Mouse (Mus musculus) heart, embryonic 14.5 days (tissue): Measurements from ENCODE around the gene Pard3. TPM values are rescaled to one million over a fixed set of nuclear protein-coding genes. Genes with fewer than 3 reads are reported as not detected.

ENCODE experiments used
- ATAC-seq: fragments of 200-750 bp; cut with Nextera tagmentation; 2 replicates; pipeline ENCODE4 v1.8.0; 2017; ENCODE audit warnings: low read depth, moderate TSS enrichment; ENCODE audit not compliant: insufficient number of reproducible peaks, insufficient read depth, low FRiP score
- H3K27ac ChIP-seq, 2 experiments: fragments of 200-500 bp in 1 of 2; fragments of 300-500 bp in 1 of 2; sonication (generic) in 1 of 2; replicated peaks in 1 of 2; 2 replicates each; pipeline ENCODE4 v1.5.1; 2012 to 2014; ENCODE audit warnings: low read depth in 2 of 2, low read length in 2 of 2, control low read depth in 1 of 2, mild to moderate bottlenecking in 1 of 2, mixed read lengths in 1 of 2; ENCODE audit not compliant: control insufficient read depth in 1 of 2, insufficient read depth in 1 of 2
- H3K27me3 ChIP-seq: fragments of 300-500 bp; sonication (generic); 2 replicates; pipeline ENCODE4 v1.6.1; 2014; ENCODE audit warnings: mild to moderate bottlenecking, low read length, control low read depth; ENCODE audit not compliant: control insufficient read depth, insufficient read depth
- H3K36me3 ChIP-seq: fragments of 300-500 bp; sonication (generic); 2 replicates; pipeline ENCODE4 v1.6.1; 2014; ENCODE audit warnings: mild to moderate bottlenecking, control low read depth, low read length, mixed read lengths; ENCODE audit not compliant: control insufficient read depth, insufficient read depth
- H3K4me1 ChIP-seq, 2 experiments: fragments of 200-500 bp in 1 of 2; fragments of 300-500 bp in 1 of 2; sonication (generic) in 1 of 2; 2 replicates each; pipeline ENCODE4 v1.6.1; 2012 to 2014; ENCODE audit warnings: low read length in 2 of 2, control low read depth in 1 of 2, mixed read lengths in 1 of 2; ENCODE audit not compliant: control insufficient read depth in 2 of 2, insufficient read depth in 2 of 2
- H3K4me2 ChIP-seq: fragments of 300-500 bp; sonication (generic); 2 replicates; pipeline ENCODE4 v1.6.1; 2014; ENCODE audit warnings: mild to moderate bottlenecking, low read length
- H3K4me3 ChIP-seq, 2 experiments: fragments of 200-500 bp in 1 of 2; fragments of 300-500 bp in 1 of 2; sonication (generic) in 1 of 2; 2 replicates each; pipeline ENCODE4 v1.5.1; 2012 to 2014; ENCODE audit warnings: low read length in 2 of 2, mild to moderate bottlenecking in 2 of 2, control low read depth in 1 of 2, low read depth in 1 of 2, moderate library complexity in 1 of 2; ENCODE audit not compliant: control insufficient read depth in 1 of 2, insufficient read depth in 1 of 2
- H3K9ac ChIP-seq: fragments of 300-500 bp; sonication (generic); 2 replicates; pipeline ENCODE4 v1.6.1; 2014; ENCODE audit warnings: mild to moderate bottlenecking, low read length
- H3K9me3 ChIP-seq: fragments of 300-500 bp; sonication (generic); 2 replicates; pipeline ENCODE4 v1.6.1; 2016; ENCODE audit warnings: low read length, control low read depth; ENCODE audit not compliant: control insufficient read depth
- WGBS: fragments of 180-500 bp; shearing (Covaris S2); extraction: QIAGEN DNeasy Blood & Tissue Kit; methylation state at CpG from one replicate; pipeline ENCODE4 v1.1.7; 2014; 5-methylcytosine and 5-hydroxymethylcytosine counted together
- polyA plus RNA-seq: library from polyadenylated mRNA; unstranded; fragments of >200 nt; fragmentation: Nextera tagmentation; extraction: Ambion mirVana; gene quantifications from 2 replicates; pipeline ENCODE4 v1.2.1, GENCODE M21; 2014

Gene Pard3
- polyA plus RNA-seq, 1 experiment from 2014 or later: 21.2 TPM

GRCm38 (mm10) chr8:127284462-127285216 is 220.9 kb downstream of the Pard3 start:
- Histone ChIP-seq H3K27me3 (no peaks in the 10 kb centered on the region), H3K36me3 (no peaks in the 10 kb centered on the region), H3K4me3 (no peak overlapping the region), H3K4me2 (no peak overlapping the region), H3K27ac (no peak overlapping the region), H3K9me3 (no peaks in the 10 kb centered on the region), H3K4me1 (no peaks in the 10 kb centered on the region), H3K9ac (no peak overlapping the region)
- 89% methylated on average over 9 of the region's 9 CpGs for WGBS
- ATAC-seq: no peak

- Histone ChIP-seq H3K27ac (no peak overlapping the region), H3K36me3 (no peaks in the 10 kb centered on the region), H3K9ac (no peak overlapping the region), H3K4me2 (no peak overlapping the region), H3K27me3 (no peaks in the 10 kb centered on the region), H3K4me1 (no peaks in the 10 kb centered on the region), H3K4me3 (no peak overlapping the region), H3K9me3 (no peaks in the 10 kb centered on the region)
- 88% methylated on average over 10 of the region's 10 CpGs for WGBS
- ATAC-seq: no peak
These were observed 224.1 kb downstream of the Pard3 start for GRCm38 (mm10) chr8:127287816-127288215.

DNA sequence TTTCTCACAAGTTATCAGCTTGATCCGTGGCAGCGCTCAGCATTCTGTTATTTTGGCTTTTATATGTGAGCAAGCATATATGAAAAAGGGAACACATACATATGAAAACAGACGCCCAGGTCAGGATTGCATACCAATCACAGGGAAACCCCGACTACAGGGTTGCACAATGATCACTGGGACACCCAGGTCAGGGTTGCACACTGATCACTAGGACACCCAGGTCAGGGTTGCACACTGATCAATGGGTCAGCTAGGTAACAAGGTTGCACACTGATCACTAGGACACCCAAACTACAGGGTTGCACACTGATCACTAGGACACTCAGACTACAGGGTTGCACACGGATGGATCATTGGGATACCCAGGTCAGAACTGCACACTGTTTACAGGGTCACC is 228.6 kb downstream of the Pard3 start:
- Histone ChIP-seq H3K9ac (no peak overlapping the region), H3K4me3 (no peak overlapping the region), H3K4me1 (no peaks in the 10 kb centered on the region), H3K9me3 (no peaks in the 10 kb centered on the region), H3K36me3 (no peaks in the 10 kb centered on the region), H3K4me2 (no peak overlapping the region), H3K27ac (no peak overlapping the region), H3K27me3 (no peaks in the 10 kb centered on the region)
- WGBS: 86% methylated on average over 5 of the region's 5 CpGs
- no peak for ATAC-seq

DNA sequence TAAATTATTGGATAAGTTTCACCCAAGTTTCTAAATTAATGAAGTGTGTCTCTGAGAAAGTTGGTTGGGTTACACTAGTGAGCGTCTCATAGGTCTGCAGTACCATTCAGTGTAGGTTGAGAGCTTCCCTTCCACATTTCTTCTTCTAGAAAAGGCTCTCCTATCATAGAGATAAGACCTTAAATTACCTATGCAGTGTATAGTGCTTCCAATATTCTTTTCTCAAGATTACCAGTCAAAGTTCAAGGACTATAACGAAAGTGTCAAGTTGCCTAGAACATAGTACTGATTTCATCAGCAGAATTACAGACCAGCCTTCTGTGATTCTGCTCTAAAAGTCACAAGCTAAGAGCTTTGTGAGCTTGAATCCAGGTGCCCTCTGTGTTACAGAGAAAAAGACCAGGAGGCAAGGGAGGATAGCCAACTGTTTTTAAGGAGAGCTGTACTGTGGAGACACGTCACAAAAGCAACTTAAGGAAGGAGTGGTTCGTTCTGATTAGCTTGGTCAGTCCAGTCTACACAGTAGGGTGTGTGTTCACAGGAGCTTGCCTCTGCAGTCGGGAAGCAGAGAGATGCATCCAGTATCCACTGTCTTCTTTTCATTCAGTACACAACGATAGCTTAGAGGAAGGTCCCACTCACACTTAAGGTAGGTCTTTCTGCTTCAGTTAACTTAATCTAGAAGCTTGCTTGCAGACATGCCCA is 229.5 kb downstream of the Pard3 start:
- no peaks in the 10 kb centered on the region for H3K9me3 ChIP-seq
- no peak overlapping the region for H3K27ac ChIP-seq
- 70% methylated on average over 6 of the region's 6 CpGs for WGBS
- no peak overlapping the region for H3K4me2 ChIP-seq
- H3K36me3 ChIP-seq: no peaks in the 10 kb centered on the region
- no peaks in the 10 kb centered on the region for H3K27me3 ChIP-seq
- H3K9ac ChIP-seq: no peak overlapping the region
- no peak for ATAC-seq
- peaks cover 0 to 3% of the 10 kb centered on the region in 2 experiments; a peak in 2 of 4 replicates for H3K4me1 ChIP-seq
- no peak overlapping the region for H3K4me3 ChIP-seq

DNA sequence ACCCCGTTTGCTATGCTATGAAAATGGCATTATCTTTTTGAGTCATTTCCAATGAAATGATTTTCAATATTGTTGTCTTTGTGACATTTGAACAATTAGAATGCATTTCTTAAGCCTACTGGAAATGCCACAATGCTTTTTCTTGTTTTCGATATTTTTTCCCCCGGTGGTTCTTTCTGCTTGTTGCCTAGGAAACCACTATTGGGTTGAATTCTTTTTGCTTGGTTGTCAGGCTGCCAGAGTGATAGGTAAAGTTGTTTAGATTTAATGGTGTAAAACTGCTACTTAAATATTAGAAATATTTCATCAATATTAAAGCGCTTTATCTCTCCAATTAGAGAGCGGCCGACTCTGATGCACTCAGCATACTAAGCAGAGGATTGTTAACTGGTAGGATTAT is 230.4 kb downstream of the Pard3 start:
- 91% methylated on average over 6 of the region's 6 CpGs for WGBS

DNA sequence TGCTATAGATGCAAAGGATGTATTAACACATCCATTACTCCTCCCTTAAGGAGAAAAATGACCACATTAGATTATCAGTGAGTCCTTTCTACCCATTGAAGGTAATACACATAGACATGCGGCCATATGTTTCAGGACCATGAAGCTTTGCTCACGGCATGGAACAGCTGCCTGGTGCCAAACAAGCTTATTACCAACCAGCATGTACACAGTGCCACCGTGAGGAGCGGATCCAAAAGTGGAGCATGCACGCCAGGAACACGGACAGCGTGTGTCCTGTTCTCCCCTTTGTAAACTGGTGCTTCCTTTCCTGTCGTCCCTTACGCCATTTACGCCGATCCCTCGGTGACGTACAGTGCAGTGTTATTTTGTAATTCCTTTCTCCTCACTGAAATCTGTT is 232.2 kb downstream of the Pard3 start:
- H3K9ac ChIP-seq: no peak overlapping the region
- peaks cover 0 to 8% of the 10 kb centered on the region in 2 experiments; a peak in 2 of 4 replicates for H3K4me1 ChIP-seq
- WGBS: 94% methylated on average over 13 of the region's 13 CpGs
- H3K9me3 ChIP-seq: no peaks in the 10 kb centered on the region
- H3K36me3 ChIP-seq: no peaks in the 10 kb centered on the region
- no peak for ATAC-seq
- no peaks in the 10 kb centered on the region for H3K27me3 ChIP-seq
- H3K27ac ChIP-seq: no peak overlapping the region
- H3K4me2 ChIP-seq: no peak overlapping the region
- H3K4me3 ChIP-seq: no peak overlapping the region

More for the DNA sequence above, 230.4 kb downstream of the Pard3 start:
- Histone ChIP-seq H3K4me1 (peaks cover 0 to 8% of the 10 kb centered on the region in 2 experiments; a peak in 2 of 4 replicates), H3K9ac (no peak overlapping the region), H3K9me3 (no peaks in the 10 kb centered on the region), H3K36me3 (no peaks in the 10 kb centered on the region), H3K27me3 (no peaks in the 10 kb centered on the region), H3K27ac (no peak overlapping the region), H3K4me2 (no peak overlapping the region), H3K4me3 (no peak overlapping the region)
- no peak for ATAC-seq

GRCm38 (mm10) chr8:127300493-127300892 is 236.8 kb downstream of the Pard3 start:
- Histone ChIP-seq H3K36me3 (no peaks in the 10 kb centered on the region), H3K9ac (no peak overlapping the region), H3K27me3 (no peaks in the 10 kb centered on the region), H3K4me1 (peaks cover 0 to 24% of the 10 kb centered on the region in 2 experiments; a peak in 3 of 4 replicates), H3K9me3 (no peaks in the 10 kb centered on the region), H3K4me2 (no peak overlapping the region), H3K4me3 (no peak overlapping the region), H3K27ac (no peak overlapping the region)
- no peak for ATAC-seq
- 93% methylated on average over 5 of the region's 5 CpGs for WGBS
